Mouse (Mus musculus): ENCODE measurements around the gene 3100002H09Rik.

DNA sequence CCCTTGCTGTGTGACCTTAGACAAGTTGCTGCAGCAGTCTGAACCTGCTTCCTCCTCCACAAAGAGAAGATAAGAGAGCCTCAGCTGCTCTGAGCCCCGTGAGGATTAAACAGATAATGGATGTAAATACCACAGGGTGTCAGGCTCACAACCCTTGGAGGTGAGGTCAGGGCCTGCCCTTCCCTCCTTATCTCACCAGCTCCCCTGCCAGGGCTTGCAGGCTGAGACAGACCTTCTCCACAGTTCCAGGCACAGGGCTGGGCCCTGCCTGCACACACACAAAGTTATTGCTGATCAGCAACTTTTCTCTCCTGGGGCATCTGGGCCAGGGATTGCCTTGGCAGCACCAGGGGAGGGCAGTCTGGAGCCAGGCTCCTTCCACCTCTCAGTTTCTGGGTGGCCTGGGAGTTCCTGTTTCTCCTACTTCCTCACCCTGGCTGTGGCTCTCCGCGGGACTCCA lies 34.4 kb upstream of the 3100002H09Rik start:
- TF ChIP-seq CTCF (IDR thresholded peaks at IDR 0.05; ENCODE audit: control insufficient read depth, insufficient read depth, low read length) = no peak
- TF ChIP-seq POLR2A (IDR thresholded peaks at IDR 0.05; ENCODE audit: borderline replicate concordance, control insufficient read depth, low read depth, low read length) = no peak

All from bone marrow, adult 2 months (tissue).